Mouse (Mus musculus): Measurements from ENCODE around the gene Krtap5-2. TPM values are rescaled to one million over a fixed set of nuclear protein-coding genes. Genes with fewer than 3 reads are reported as not detected.

Gene Krtap5-2
- polyA plus RNA-seq, 1 experiment from 2014 or later, result not detected

GRCm38 (mm10) chr7:142134206-142134995 lies 41.4 kb downstream of the Krtap5-2 start:
- ATAC-seq, result no peak

GRCm38 (mm10) chr7:142128843-142129242 lies 47.0 kb downstream of the Krtap5-2 start:
- H3K4me1 ChIP-seq, result no peaks in the 10 kb centered on the region
- H3K27me3 ChIP-seq, result no peaks in the 10 kb centered on the region
- WGBS, result 67% methylated on average over 4 of the region's 4 CpGs

More at GRCm38 (mm10) chr7:142134206-142134995, 41.4 kb downstream of the Krtap5-2 start:
- H3K27me3 ChIP-seq, result no peaks in the 10 kb centered on the region
- 62% methylated on average over 4 of the region's 4 CpGs for WGBS
- no peak overlapping the region for H3K4me2 ChIP-seq
- no peak overlapping the region for H3K4me3 ChIP-seq
- no peak overlapping the region for H3K27ac ChIP-seq
- no peaks in the 10 kb centered on the region for H3K9me3 ChIP-seq (replicated peaks)
- no peak overlapping the region for H3K9ac ChIP-seq
- H3K4me1 ChIP-seq, result no peaks in the 10 kb centered on the region
- no peaks in the 10 kb centered on the region for H3K36me3 ChIP-seq (ENCODE audit: poor library complexity, severe bottlenecking)

More at GRCm38 (mm10) chr7:142128843-142129242, 47.0 kb downstream of the Krtap5-2 start:
- Histone ChIP-seq H3K27ac (no peak overlapping the region), H3K4me2 (no peak overlapping the region), H3K9me3 (replicated peaks) (no peaks in the 10 kb centered on the region), H3K4me3 (no peak overlapping the region), H3K9ac (no peak overlapping the region), H3K36me3 (ENCODE audit: poor library complexity, severe bottlenecking) (no peaks in the 10 kb centered on the region)
- no peak for ATAC-seq

Other genes starting within 250 kb of the Krtap5-2 start
- 20.4 and 22.7 TPM in 2 replicates for gene Brsk2, start 226.3 kb downstream of the Krtap5-2 start, polyA plus RNA-seq (2015; fragmentation: Nextera tagmentation; extraction: Ambion mirVana)
- 51.0 and 58.1 TPM in 2 replicates for gene Mob2, start 114.9 kb downstream of the Krtap5-2 start, polyA plus RNA-seq (2015; fragmentation: Nextera tagmentation; extraction: Ambion mirVana)
- gene Dusp8, start 80.2 kb downstream of the Krtap5-2 start, polyA plus RNA-seq (2015; fragmentation: Nextera tagmentation; extraction: Ambion mirVana), result 44.1 and 55.6 TPM in 2 replicates
- gene Gm45618, start 55.3 kb downstream of the Krtap5-2 start, polyA plus RNA-seq (2015; fragmentation: Nextera tagmentation; extraction: Ambion mirVana), result not detected in 2 replicates
- not detected in 2 replicates for gene Gm39115, start 40.0 kb downstream of the Krtap5-2 start, polyA plus RNA-seq (2015; fragmentation: Nextera tagmentation; extraction: Ambion mirVana)
- not detected in 2 replicates for gene Gm45337, start 31.4 kb downstream of the Krtap5-2 start, polyA plus RNA-seq (2015; fragmentation: Nextera tagmentation; extraction: Ambion mirVana)
- not detected in 2 replicates for gene Gm29735, start 18.9 kb downstream of the Krtap5-2 start, polyA plus RNA-seq (2015; fragmentation: Nextera tagmentation; extraction: Ambion mirVana)
- not detected in 2 replicates for gene Gm4553, start 10.3 kb downstream of the Krtap5-2 start, polyA plus RNA-seq (2015; fragmentation: Nextera tagmentation; extraction: Ambion mirVana)
- not detected in 2 replicates for gene Gm10153, start 14.4 kb upstream of the Krtap5-2 start, polyA plus RNA-seq (2015; fragmentation: Nextera tagmentation; extraction: Ambion mirVana)
- not detected in 2 replicates for gene Krtap5-3, start 25.4 kb upstream of the Krtap5-2 start, polyA plus RNA-seq (2015; fragmentation: Nextera tagmentation; extraction: Ambion mirVana)
- not detected in 2 replicates for gene Gm7579, start 35.9 kb upstream of the Krtap5-2 start, polyA plus RNA-seq (2015; fragmentation: Nextera tagmentation; extraction: Ambion mirVana)
- gene Krtap5-5, start 54.0 kb upstream of the Krtap5-2 start, polyA plus RNA-seq (2015; fragmentation: Nextera tagmentation; extraction: Ambion mirVana), result not detected in 2 replicates
- gene Gm40460, start 65.1 kb upstream of the Krtap5-2 start, polyA plus RNA-seq (2015; fragmentation: Nextera tagmentation; extraction: Ambion mirVana), result not detected in 2 replicates
- not detected in 2 replicates for gene Gm2431, start 82.3 kb upstream of the Krtap5-2 start, polyA plus RNA-seq (2015; fragmentation: Nextera tagmentation; extraction: Ambion mirVana)
- gene Gm4559, start 98.4 kb upstream of the Krtap5-2 start, polyA plus RNA-seq (2015; fragmentation: Nextera tagmentation; extraction: Ambion mirVana), result not detected in 2 replicates
- gene Krtap5-1, start 121.1 kb upstream of the Krtap5-2 start, polyA plus RNA-seq (2015; fragmentation: Nextera tagmentation; extraction: Ambion mirVana), result not detected in 2 replicates
- gene Krtap5-4, start 127.5 kb upstream of the Krtap5-2 start, polyA plus RNA-seq (2015; fragmentation: Nextera tagmentation; extraction: Ambion mirVana), result not detected in 2 replicates
- gene Ifitm10, start 197.7 kb upstream of the Krtap5-2 start, polyA plus RNA-seq (2015; fragmentation: Nextera tagmentation; extraction: Ambion mirVana), result 0.96 and 1.1 TPM in 2 replicates
- 1.5 TPM in 1 of 2 replicates, not detected in the other for gene Gm49369, start 206.7 kb upstream of the Krtap5-2 start, polyA plus RNA-seq (2015; fragmentation: Nextera tagmentation; extraction: Ambion mirVana)
- 145 and 166 TPM in 2 replicates for gene Ctsd, start 212.0 kb upstream of the Krtap5-2 start, polyA plus RNA-seq (2015; fragmentation: Nextera tagmentation; extraction: Ambion mirVana)